Mouse (Mus musculus): ENCODE results near the gene Scfd1. TPM values are rescaled to one million over a fixed set of nuclear protein-coding genes. Genes with fewer than 3 reads are reported as not detected.
A peak's percentile ranks its signal among the peaks of the same experiment; 100 is the strongest.

Gene Scfd1
- polyA plus RNA-seq, 2 experiments = 50.9 to 87.6 TPM

DNA sequence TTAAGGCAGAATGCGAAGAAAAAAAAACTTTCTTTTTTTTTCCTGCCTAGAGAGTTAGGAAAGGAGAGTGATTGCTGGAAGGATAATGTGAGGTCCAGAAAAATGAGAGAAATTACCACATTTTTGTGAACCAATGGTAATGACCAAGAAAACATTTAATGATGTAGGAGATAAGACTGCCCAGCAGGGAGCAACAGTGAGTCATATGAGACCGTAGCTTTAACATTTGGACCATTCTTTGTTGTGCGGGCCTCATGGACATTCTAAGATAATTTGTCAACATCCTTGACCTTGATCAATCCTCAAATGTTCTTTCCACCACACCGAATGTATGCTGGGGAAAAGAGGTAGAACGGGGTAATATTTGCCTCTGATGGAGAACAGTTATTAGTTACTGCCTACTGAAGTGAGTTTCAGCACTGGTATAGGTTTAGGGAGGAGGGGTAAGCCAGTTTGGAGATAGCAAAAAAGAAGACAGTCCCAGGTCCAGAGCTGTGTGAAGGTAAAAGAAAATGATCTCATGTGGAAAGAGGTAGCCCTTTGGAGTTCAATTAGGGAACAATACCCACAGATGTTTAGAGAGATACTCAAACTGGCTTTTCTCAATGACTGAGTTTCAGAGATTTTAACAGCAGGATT is 24.9 kb downstream of the Scfd1 start:
- Histone ChIP-seq H3K4me3 (replicated peaks; ENCODE audit: low read length) (no peak overlapping the region), H3K27ac (replicated peaks; ENCODE audit: low read depth, low read length) (no peak overlapping the region), H3K9ac (ENCODE audit: low read depth, low read length, severe bottlenecking) (no peak overlapping the region), H3K27me3 (ENCODE audit: control insufficient read depth, insufficient read depth, low read length) (no peaks in the 10 kb centered on the region), H3K9me3 (ENCODE audit: control insufficient read depth, low read length) (no peaks in the 10 kb centered on the region), H3K36me3 (ENCODE audit: control insufficient read depth, insufficient read depth, low read length) (peaks cover 71% of the 10 kb centered on the region), H3K4me2 (replicated peaks; ENCODE audit: low read depth, low read length, severe bottlenecking) (no peak overlapping the region), H3K4me1 (ENCODE audit: control insufficient read depth, insufficient read depth, low read length) (no peaks in the 10 kb centered on the region)
- 72% methylated on average over 5 of the region's 5 CpGs for WGBS
- TF ChIP-seq POLR2A (IDR thresholded peaks at IDR 0.05; ENCODE audit: borderline replicate concordance, extremely low read depth, insufficient read depth, insufficient read length) = no peak
- DNase-seq (ENCODE audit: low spot score) = peak; percentile 45
- ATAC-seq (ENCODE audit: low FRiP score, low read depth) = no peak

DNA sequence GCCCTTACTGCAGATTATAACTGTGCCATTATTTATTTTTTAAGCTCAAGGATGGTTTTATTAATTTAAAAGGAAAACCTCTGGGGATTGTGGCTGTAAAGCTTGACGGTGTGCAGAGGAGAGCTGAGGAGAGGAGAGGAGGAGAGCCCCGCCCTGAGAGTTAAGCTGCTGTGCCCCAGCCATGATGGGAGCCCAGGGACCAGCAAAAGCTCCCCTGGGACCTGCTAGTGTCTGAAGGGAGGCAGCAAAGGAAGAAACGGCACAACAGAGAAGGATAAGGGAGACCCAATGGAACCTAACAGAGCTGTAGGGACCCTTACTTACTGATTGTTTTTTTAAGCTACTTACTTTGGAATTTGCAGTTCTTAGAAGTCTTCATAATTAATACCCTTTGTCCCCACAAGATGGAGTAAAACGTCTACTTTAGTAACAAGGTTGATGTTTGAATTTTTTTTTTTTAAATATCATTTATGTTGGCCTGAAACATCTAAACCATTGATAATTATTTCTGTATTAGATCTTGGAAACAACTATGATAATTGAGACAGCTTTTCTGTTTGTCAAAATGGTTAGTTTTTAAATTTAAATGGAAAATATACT is 26.8 kb downstream of the Scfd1 start:
- DNase-seq (ENCODE audit: low spot score) = peak; percentile 7
- no peaks in the 10 kb centered on the region for H3K9me3 ChIP-seq (ENCODE audit: control insufficient read depth, low read length)
- no peak for ATAC-seq (ENCODE audit: low FRiP score, low read depth)
- no peak overlapping the region for H3K4me2 ChIP-seq (replicated peaks; ENCODE audit: low read depth, low read length, severe bottlenecking)
- no peak for TF ChIP-seq POLR2A (IDR thresholded peaks at IDR 0.05; ENCODE audit: borderline replicate concordance, extremely low read depth, insufficient read depth, insufficient read length)
- no peak overlapping the region for H3K27ac ChIP-seq (replicated peaks; ENCODE audit: low read depth, low read length)
- WGBS = 61% methylated on average over 4 of the region's 4 CpGs
- H3K27me3 ChIP-seq (ENCODE audit: control insufficient read depth, insufficient read depth, low read length) = no peaks in the 10 kb centered on the region
- H3K4me1 ChIP-seq (ENCODE audit: control insufficient read depth, insufficient read depth, low read length) = no peaks in the 10 kb centered on the region
- peaks cover 63% of the 10 kb centered on the region for H3K36me3 ChIP-seq (ENCODE audit: control insufficient read depth, insufficient read depth, low read length)
- no peak overlapping the region for H3K9ac ChIP-seq (ENCODE audit: low read depth, low read length, severe bottlenecking)
- no peak overlapping the region for H3K4me3 ChIP-seq (replicated peaks; ENCODE audit: low read length)

DNA sequence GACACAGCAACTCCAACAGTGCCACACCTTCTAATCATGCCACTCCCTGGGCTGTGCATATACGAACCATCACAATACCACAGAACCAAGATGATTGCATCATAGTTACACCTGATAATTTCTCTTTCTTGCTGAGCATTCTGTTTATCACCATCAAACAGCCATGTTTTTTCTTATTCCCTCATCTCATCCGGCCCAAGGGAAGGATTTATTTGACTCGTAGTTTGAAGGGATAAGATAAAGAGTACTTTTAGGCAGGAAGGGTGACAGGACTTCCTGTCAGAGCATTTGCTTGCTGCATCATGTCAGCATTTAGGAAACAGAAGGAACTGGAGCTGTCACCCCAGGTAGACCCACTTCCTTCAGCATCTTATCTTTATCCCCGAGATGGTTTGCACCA is 34.1 kb downstream of the Scfd1 start:
- ATAC-seq (ENCODE audit: low FRiP score, low read depth) = no peak
- Histone ChIP-seq H3K9ac (ENCODE audit: low read depth, low read length, severe bottlenecking) (no peak overlapping the region), H3K4me3 (replicated peaks; ENCODE audit: low read length) (no peak overlapping the region), H3K4me1 (ENCODE audit: control insufficient read depth, insufficient read depth, low read length) (no peaks in the 10 kb centered on the region), H3K9me3 (ENCODE audit: control insufficient read depth, low read length) (no peaks in the 10 kb centered on the region), H3K27ac (replicated peaks; ENCODE audit: low read depth, low read length) (no peak overlapping the region), H3K27me3 (ENCODE audit: control insufficient read depth, insufficient read depth, low read length) (no peaks in the 10 kb centered on the region), H3K4me2 (replicated peaks; ENCODE audit: low read depth, low read length, severe bottlenecking) (no peak overlapping the region), H3K36me3 (ENCODE audit: control insufficient read depth, insufficient read depth, low read length) (peaks cover 58% of the 10 kb centered on the region)
- TF ChIP-seq POLR2A (IDR thresholded peaks at IDR 0.05; ENCODE audit: borderline replicate concordance, extremely low read depth, insufficient read depth, insufficient read length) = no peak
- WGBS = 84% methylated on average over 4 of the region's 4 CpGs
- DNase-seq (ENCODE audit: low spot score) = no peak

DNA sequence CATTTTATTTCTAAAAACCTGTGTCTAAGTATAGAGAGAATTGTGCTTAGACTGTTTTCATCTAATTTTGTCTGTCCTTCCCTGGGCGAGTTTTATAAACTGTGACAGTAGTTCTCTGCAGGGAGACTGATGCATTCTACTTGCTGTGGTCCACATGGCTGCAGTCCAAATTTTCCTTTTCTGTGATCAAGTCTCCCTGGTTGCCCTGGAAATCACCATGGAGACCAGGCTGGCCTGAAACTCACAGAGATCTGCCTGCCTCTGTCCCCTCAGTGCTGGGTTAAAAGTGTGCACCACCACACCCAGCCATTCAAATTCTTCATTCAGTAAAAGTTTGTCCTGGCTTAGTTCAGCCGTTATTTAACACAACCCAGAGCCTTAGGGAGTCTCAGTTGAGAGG is 60.2 kb downstream of the Scfd1 start:
- ATAC-seq (ENCODE audit: low FRiP score, low read depth) = no peak
- WGBS = 84% methylated on average over 2 of the region's 2 CpGs
- peaks cover 83% of the 10 kb centered on the region for H3K36me3 ChIP-seq (ENCODE audit: control insufficient read depth, insufficient read depth, low read length)
- no peaks in the 10 kb centered on the region for H3K9me3 ChIP-seq (ENCODE audit: control insufficient read depth, low read length)
- no peaks in the 10 kb centered on the region for H3K27me3 ChIP-seq (ENCODE audit: control insufficient read depth, insufficient read depth, low read length)
- no peak for TF ChIP-seq POLR2A (IDR thresholded peaks at IDR 0.05; ENCODE audit: borderline replicate concordance, extremely low read depth, insufficient read depth, insufficient read length)
- no peak overlapping the region for H3K9ac ChIP-seq (ENCODE audit: low read depth, low read length, severe bottlenecking)
- H3K4me2 ChIP-seq (replicated peaks; ENCODE audit: low read depth, low read length, severe bottlenecking) = no peak overlapping the region
- H3K27ac ChIP-seq (replicated peaks; ENCODE audit: low read depth, low read length) = no peak overlapping the region
- no peak for DNase-seq (ENCODE audit: low spot score)
- no peak overlapping the region for H3K4me3 ChIP-seq (replicated peaks; ENCODE audit: low read length)
- H3K4me1 ChIP-seq (ENCODE audit: control insufficient read depth, insufficient read depth, low read length) = no peaks in the 10 kb centered on the region

DNA sequence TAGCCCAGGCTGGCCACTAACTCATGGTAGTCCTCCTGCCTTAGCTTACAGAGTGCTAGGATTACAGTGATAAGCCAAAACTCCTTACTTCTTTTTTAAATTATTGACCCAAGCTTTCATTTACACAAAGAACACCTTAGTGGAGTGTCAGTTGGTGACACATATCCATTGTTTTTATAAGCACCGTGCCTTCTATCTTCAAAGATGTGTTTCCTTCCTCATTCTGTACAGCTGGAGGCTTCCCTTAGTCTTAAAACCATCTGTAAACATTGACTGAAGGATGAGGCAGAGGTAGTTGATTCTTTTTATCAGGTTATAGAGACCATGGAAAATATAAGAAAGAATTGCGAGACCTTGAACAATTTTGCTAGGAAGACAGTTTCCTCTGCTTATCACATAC is 61.0 kb downstream of the Scfd1 start:
- Histone ChIP-seq H3K9ac (ENCODE audit: low read depth, low read length, severe bottlenecking) (no peak overlapping the region), H3K9me3 (ENCODE audit: control insufficient read depth, low read length) (no peaks in the 10 kb centered on the region), H3K27ac (replicated peaks; ENCODE audit: low read depth, low read length) (no peak overlapping the region), H3K4me2 (replicated peaks; ENCODE audit: low read depth, low read length, severe bottlenecking) (no peak overlapping the region), H3K36me3 (ENCODE audit: control insufficient read depth, insufficient read depth, low read length) (peaks cover 82% of the 10 kb centered on the region), H3K4me3 (replicated peaks; ENCODE audit: low read length) (no peak overlapping the region), H3K4me1 (ENCODE audit: control insufficient read depth, insufficient read depth, low read length) (no peaks in the 10 kb centered on the region), H3K27me3 (ENCODE audit: control insufficient read depth, insufficient read depth, low read length) (no peaks in the 10 kb centered on the region)
- ATAC-seq (ENCODE audit: low FRiP score, low read depth) (no peak), DNase-seq (ENCODE audit: low spot score) (no peak)
- TF ChIP-seq POLR2A (IDR thresholded peaks at IDR 0.05; ENCODE audit: borderline replicate concordance, extremely low read depth, insufficient read depth, insufficient read length) = no peak
- WGBS = 97% methylated on average over 2 of the region's 2 CpGs
